Mouse (Mus musculus) CD4-positive, CD25-positive, alpha-beta regulatory T cell, adult 4 months (primary cell): ENCODE measurements around the gene Usp40. TPM values are rescaled to one million over a fixed set of nuclear protein-coding genes. Genes with fewer than 3 reads are reported as not detected.

ENCODE experiments used
- polyA plus RNA-seq, 2 experiments: library from polyadenylated mRNA; unstranded; fragments of 100-300 nt; shearing (Covaris generic); gene quantifications; one replicate each; pipeline ENCODE4 v1.2.1; 2017

Usp40 gene
- polyA plus RNA-seq, 2 experiments from 2014 or later: 24.5 to 28.5 TPM

Other genes with a start within 250 kb of the Usp40 start
- gene Sag, start 204.9 kb downstream of the Usp40 start, polyA plus RNA-seq: 1 to 10 TPM; 6.2 to 6.4 TPM
- gene Dgkd, start 155.3 kb downstream of the Usp40 start, polyA plus RNA-seq: 10 to 100 TPM; 38.7 to 57.0 TPM
- not detected for gene Ugt1a10, start 46.8 kb upstream of the Usp40 start, polyA plus RNA-seq
- gene Ugt1a9, start 62.2 kb upstream of the Usp40 start, polyA plus RNA-seq: not detected
- gene Ugt1a8, start 79.3 kb upstream of the Usp40 start, polyA plus RNA-seq: not detected
- 1 to 10 TPM in 1 of 2 experiments, under 1 TPM in 1; 0.56 to 1.2 TPM for gene Ugt1a7c, start 86.5 kb upstream of the Usp40 start, polyA plus RNA-seq
- not detected for gene Ugt1a6b, start 94.7 kb upstream of the Usp40 start, polyA plus RNA-seq
- under 1 TPM; 0.13 to 0.75 TPM for gene Ugt1a6a, start 126.3 kb upstream of the Usp40 start, polyA plus RNA-seq
- not detected for gene Ugt1a5, start 157.5 kb upstream of the Usp40 start, polyA plus RNA-seq
- gene Ugt1a2, start 192.1 kb upstream of the Usp40 start, polyA plus RNA-seq: not detected
- under 1 TPM; 0.63 to 0.73 TPM for gene Dnajb3, start 197.2 kb upstream of the Usp40 start, polyA plus RNA-seq
- not detected for gene Ugt1a1, start 203.4 kb upstream of the Usp40 start, polyA plus RNA-seq
- 1 to 10 TPM; 1.4 to 1.6 TPM for gene Mroh2a, start 218.4 kb upstream of the Usp40 start, polyA plus RNA-seq